8 mouse cellular contexts compared by ENCODE assay signal in the genomic region with DNA sequence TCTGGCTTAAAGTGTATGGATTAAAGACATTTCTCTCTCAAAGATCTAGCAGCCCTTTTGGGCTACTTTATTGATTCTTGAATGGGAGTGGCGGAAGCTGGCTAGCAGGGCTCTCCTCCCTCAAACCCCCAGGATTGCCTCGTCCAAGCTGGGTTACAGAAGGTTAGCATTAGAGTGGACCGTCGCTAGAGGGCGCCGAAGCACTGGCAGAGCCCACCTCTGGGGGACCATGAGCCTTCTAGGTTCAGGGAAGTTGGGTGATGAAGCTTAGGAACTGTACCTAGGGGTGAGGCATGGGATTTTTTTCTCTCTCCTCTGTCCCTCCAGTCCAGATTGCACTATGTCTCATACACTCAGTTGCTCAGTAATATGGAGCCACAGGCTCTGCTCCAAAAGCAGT. TPM values are rescaled to one million over a fixed set of nuclear protein-coding genes. Genes with fewer than 3 reads are reported as not detected.
A peak's percentile ranks its signal among the peaks of the same experiment; 100 is the strongest.
DNase-seq lines count a peak whose midpoint lies in the region; ATAC-seq and TF ChIP-seq lines count a peak whose summit lies in the region.

No protein-coding gene starts in this region.

- no peaks in the 10 kb centered on the region for H3K36me3 ChIP-seq in kidney, adult 2 months (ENCODE audit: control insufficient read depth, insufficient read depth, low read length)
- H3K36me3 ChIP-seq in liver, embryonic 11.5 days (ENCODE audit: control insufficient read depth, insufficient read depth, low read length): no peaks in the 10 kb centered on the region
- no peaks in the 10 kb centered on the region for H3K36me3 ChIP-seq in neural tube, embryonic 11.5 days (ENCODE audit: control insufficient read depth, insufficient read depth, low read length)

- DNase-seq in urinary bladder, postnatal 14 days (ENCODE audit: low spot score): peak; percentile 41
- DNase-seq in urinary bladder, adult 2 months (ENCODE audit: low spot score): no peak
- peak; percentile 27 to 52 for DNase-seq in cerebellum, adult 2 months
- DNase-seq in forelimb bud, embryonic 11.5 days (ENCODE audit: low read depth, low spot score): peak; percentile 68
- peak; percentile 59 for DNase-seq in kidney, adult 2 months
- DNase-seq in liver, embryonic 11.5 days (ENCODE audit: low spot score): peak; percentile 51
- DNase-seq in neural tube, embryonic 11.5 days (ENCODE audit: low spot score): peak; percentile 88
- peak; percentile 56 for DNase-seq in thymus, postnatal 0 days (ENCODE audit: low spot score)

- no peak overlapping the region for H3K4me3 ChIP-seq in cerebellum, adult 2 months (replicated peaks; ENCODE audit: insufficient read depth, low read depth, low read length)
- H3K4me3 ChIP-seq in kidney, adult 2 months (ENCODE audit: insufficient read depth, low read depth, low read length): no peak overlapping the region
- no peak overlapping the region for H3K4me3 ChIP-seq in liver, embryonic 11.5 days (ENCODE audit: low read depth, low read length)
- H3K4me3 ChIP-seq in neural tube, embryonic 11.5 days (ENCODE audit: low read depth, low read length): no peak overlapping the region

- no peak for TF ChIP-seq POLR2A in cerebellum, adult 2 months (IDR thresholded peaks at IDR 0.05; ENCODE audit: borderline replicate concordance, insufficient read depth, low read length)
- TF ChIP-seq POLR2A in kidney, adult 2 months (IDR thresholded peaks at IDR 0.05; ENCODE audit: low read depth, low read length): no peak

- peak; percentile 84 for TF ChIP-seq CTCF in cerebellum, adult 2 months (IDR thresholded peaks at IDR 0.05; ENCODE audit: borderline replicate concordance, insufficient read depth, low read depth, low read length)
- TF ChIP-seq CTCF in kidney, adult 2 months (conservative IDR thresholded peaks at IDR 0.05; ENCODE audit: insufficient read depth, insufficient read length, low read depth, low read length): peak; percentile 80

- H3K9ac ChIP-seq in liver, embryonic 11.5 days (ENCODE audit: low read depth, low read length): no peak overlapping the region
- no peak overlapping the region for H3K9ac ChIP-seq in neural tube, embryonic 11.5 days (ENCODE audit: low read length)

- WGBS in cerebellum, adult 2 months: 3% methylated on average over 6 of the region's 6 CpGs
- WGBS in kidney, adult 2 months: 2% methylated on average over 6 of the region's 6 CpGs
- 5% methylated on average over 6 of the region's 6 CpGs for WGBS in liver, embryonic 11.5 days
- 1% methylated on average over 6 of the region's 6 CpGs for WGBS in neural tube, embryonic 11.5 days

- ATAC-seq in liver, embryonic 11.5 days (replicated peaks; ENCODE audit: low FRiP score): no peak
- peak; percentile 63 for ATAC-seq in neural tube, embryonic 11.5 days (ENCODE audit: insufficient read depth, low FRiP score, low TSS enrichment)

- no peaks in the 10 kb centered on the region for H3K9me3 ChIP-seq in liver, embryonic 11.5 days (ENCODE audit: control insufficient read depth, low read length)
- H3K9me3 ChIP-seq in neural tube, embryonic 11.5 days (ENCODE audit: control insufficient read depth, low read length): no peaks in the 10 kb centered on the region

- H3K27ac ChIP-seq in cerebellum, adult 2 months (ENCODE audit: insufficient read depth, low read length): no peak overlapping the region
- H3K27ac ChIP-seq in kidney, adult 2 months (ENCODE audit: insufficient read depth, low read depth, low read length): no peak overlapping the region
- no peak overlapping the region for H3K27ac ChIP-seq in liver, embryonic 11.5 days (ENCODE audit: low read depth, low read length)
- H3K27ac ChIP-seq in neural tube, embryonic 11.5 days (ENCODE audit: low read depth, low read length): no peak overlapping the region

- no peaks in the 10 kb centered on the region for H3K4me1 ChIP-seq in cerebellum, adult 2 months (ENCODE audit: control insufficient read depth, insufficient read depth, low read length)
- H3K4me1 ChIP-seq in kidney, adult 2 months (ENCODE audit: control insufficient read depth, insufficient read depth, low read length): no peaks in the 10 kb centered on the region
- H3K4me1 ChIP-seq in liver, embryonic 11.5 days (replicated peaks; ENCODE audit: control insufficient read depth, insufficient read depth, low read length): no peaks in the 10 kb centered on the region
- no peaks in the 10 kb centered on the region for H3K4me1 ChIP-seq in neural tube, embryonic 11.5 days (ENCODE audit: control insufficient read depth, insufficient read depth, low read length)

- no peaks in the 10 kb centered on the region; the same call in 1 of the 2 replicates for H3K27me3 ChIP-seq in cerebellum, adult 2 months (ENCODE audit: control insufficient read depth, insufficient read depth, low read length)
- no peaks in the 10 kb centered on the region; the same call in 1 of the 2 replicates for H3K27me3 ChIP-seq in kidney, adult 2 months (replicated peaks; ENCODE audit: control insufficient read depth, insufficient read depth, low read length)
- H3K27me3 ChIP-seq in liver, embryonic 11.5 days (replicated peaks; ENCODE audit: control insufficient read depth, insufficient read depth, low read length): peaks cover 13% of the 10 kb centered on the region
- peaks cover 14% of the 10 kb centered on the region for H3K27me3 ChIP-seq in neural tube, embryonic 11.5 days (ENCODE audit: control insufficient read depth, insufficient read depth, low read length)

- H3K4me2 ChIP-seq in liver, embryonic 11.5 days: no peak overlapping the region
- H3K4me2 ChIP-seq in neural tube, embryonic 11.5 days (ENCODE audit: low read depth): no peak overlapping the region

RNA-seq across cellular contexts. Expression of a gene that starts 27.4 kb away (rescaled TPM):
- polyA plus RNA-seq in urinary bladder, adult 2 months (2012; rRNA removed): not detected in 2 replicates
- 3.5 and 4.6 TPM in 2 replicates for polyA plus RNA-seq in cerebellum, adult 2 months (2012; rRNA removed)
- 7.2 and 7.4 TPM in 2 replicates for polyA plus RNA-seq in kidney, adult 2 months (2012; rRNA removed)
- 0.35 and 1.4 TPM in 2 replicates for polyA plus RNA-seq in liver, embryonic 11.5 days (2014; fragmentation: Nextera tagmentation; extraction: Ambion mirVana)
- 0.87 and 2.0 TPM in 2 replicates for polyA plus RNA-seq in neural tube, embryonic 11.5 days (2014; fragmentation: Nextera tagmentation; extraction: Ambion mirVana)
- 0.26 and 0.37 TPM in 2 replicates for polyA plus RNA-seq in thymus, postnatal 0 days (2015; fragmentation: Nextera tagmentation; extraction: Ambion mirVana)
